Mouse (Mus musculus): Measurements from ENCODE around the gene Rab37.

The Rab37 gene

GRCm38 (mm10) chr11:115197558-115197957 lies 106.3 kb downstream of the Rab37 start:
- no peak for DNase-seq (ENCODE audit: low spot score in 2 of 2)

GRCm38 (mm10) chr11:115198932-115199384 lies 107.7 kb downstream of the Rab37 start:
- DNase-seq (ENCODE audit: low spot score in 2 of 2), result no peak

GRCm38 (mm10) chr11:115200520-115200919 lies 109.3 kb downstream of the Rab37 start:
- DNase-seq (ENCODE audit: low spot score in 2 of 2), result no peak

- DNase-seq (ENCODE audit: low spot score in 2 of 2), result peak; percentile 67 to 78
These were observed 111.1 kb downstream of the Rab37 start for GRCm38 (mm10) chr11:115202316-115202715.

- no peak for DNase-seq (ENCODE audit: low spot score in 2 of 2)
These were observed 111.5 kb downstream of the Rab37 start for GRCm38 (mm10) chr11:115202756-115203155.

GRCm38 (mm10) chr11:115208126-115208525 lies 116.9 kb downstream of the Rab37 start:
- no peak for DNase-seq (ENCODE audit: low spot score in 2 of 2)

- DNase-seq (ENCODE audit: low spot score in 2 of 2), result no peak
These were observed 117.8 kb downstream of the Rab37 start for GRCm38 (mm10) chr11:115208776-115209732.

GRCm38 (mm10) chr11:115209958-115210357 lies 118.7 kb downstream of the Rab37 start:
- DNase-seq (ENCODE audit: low spot score in 2 of 2), result no peak
